Mouse (Mus musculus): ENCODE data around the gene Arpc5.

Gene Arpc5

GRCm38 (mm10) chr1:152817027-152817769 is 50.9 kb downstream of the Arpc5 start:
- DNase-seq: no peak

GRCm38 (mm10) chr1:152817794-152818193 is 51.5 kb downstream of the Arpc5 start:
- peak; percentile 64 for DNase-seq

GRCm38 (mm10) chr1:152819558-152819957 is 53.2 kb downstream of the Arpc5 start:
- no peak for DNase-seq

- DNase-seq: no peak
Observed at GRCm38 (mm10) chr1:152820911-152821695, 54.8 kb downstream of the Arpc5 start.

GRCm38 (mm10) chr1:152821746-152822145 is 55.4 kb downstream of the Arpc5 start:
- DNase-seq: no peak

- DNase-seq: no peak
Observed at GRCm38 (mm10) chr1:152824206-152824605, 57.9 kb downstream of the Arpc5 start.

All from lung, postnatal 36 days (tissue).